Mouse (Mus musculus): ENCODE data around the gene Olfr1022.

Olfr1022 gene

DNA sequence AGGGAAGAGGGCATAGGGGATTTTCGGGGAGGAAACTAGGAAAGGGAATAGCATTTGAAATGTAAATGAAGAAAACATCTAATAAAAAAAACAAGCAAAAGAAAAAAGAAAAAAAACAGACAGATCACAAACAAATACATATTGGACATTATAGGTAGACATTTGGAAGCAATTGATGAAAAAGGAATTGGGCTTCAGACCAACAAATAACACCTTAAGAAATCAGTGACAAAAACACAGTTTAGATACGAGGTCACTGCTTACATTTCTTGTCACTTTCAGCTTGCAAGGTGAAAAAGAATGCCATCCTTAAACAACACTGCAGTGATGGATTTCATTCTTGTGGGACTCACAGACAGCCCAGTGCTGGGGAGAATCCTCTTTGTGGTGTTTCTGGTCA lies at the start of gene Olfr1022:
Olfr1022 (plus strand) TSS at position 301 of the 400 bp plus-strand sequence.
- DNase-seq (ENCODE audit: low read depth, low spot score), result no peak

DNA sequence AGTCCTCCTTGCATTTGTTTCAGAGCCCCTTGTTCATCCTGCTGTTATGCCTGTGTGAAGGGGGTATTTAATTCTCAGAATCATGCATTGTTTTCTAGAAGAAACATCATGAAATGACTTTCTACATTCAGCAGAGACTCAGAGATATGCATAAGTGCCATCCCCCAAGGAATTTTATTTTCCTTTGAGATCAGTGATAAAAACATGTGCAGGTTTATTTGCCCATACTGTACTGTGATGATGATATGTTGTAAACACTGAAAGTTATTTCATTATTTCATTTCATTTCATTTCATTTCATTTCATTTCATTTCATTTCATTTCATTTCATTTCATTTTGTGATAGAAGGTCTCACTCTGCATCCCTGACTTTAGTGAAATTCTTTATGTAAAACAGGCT lies 23.0 kb upstream of the Olfr1022 start, which contains the start of gene Olfr1019:
Olfr1019 (minus strand) TSS at position 101 of the 400 bp plus-strand sequence.
- DNase-seq (ENCODE audit: low read depth, low spot score), result no peak

DNA sequence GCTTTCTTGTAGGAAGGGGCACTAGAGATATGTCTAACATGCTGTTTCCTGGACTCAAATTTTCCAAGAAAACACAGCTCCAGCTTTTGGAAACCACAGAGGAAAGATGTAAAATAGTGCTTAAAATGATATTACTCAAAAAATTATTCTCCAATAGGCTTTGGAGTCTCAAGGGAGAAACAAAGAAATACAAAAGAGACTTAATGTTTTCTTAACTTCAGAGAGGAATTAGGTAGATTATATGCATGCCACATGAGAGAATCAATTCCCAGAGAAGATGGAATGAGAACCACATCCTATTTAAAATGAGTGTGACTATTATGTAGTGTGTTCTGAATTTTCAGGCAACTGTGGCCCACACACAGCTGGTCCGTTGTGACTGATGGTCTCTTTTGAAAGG lies 21.7 kb upstream of the Olfr1022 start, which contains the start of gene Olfr1020:
Olfr1020 (plus strand) TSS at position 301 of the 400 bp plus-strand sequence.
- DNase-seq (ENCODE audit: low read depth, low spot score), result no peak

- DNase-seq (ENCODE audit: low read depth, low spot score), result no peak
Observed at GRCm38 (mm10) chr2:85885340-85885739, 16.9 kb downstream of the Olfr1022 start, which contains the start of gene Olfr1023. Olfr1023 (plus strand) TSS chr2:85885640.

DNA sequence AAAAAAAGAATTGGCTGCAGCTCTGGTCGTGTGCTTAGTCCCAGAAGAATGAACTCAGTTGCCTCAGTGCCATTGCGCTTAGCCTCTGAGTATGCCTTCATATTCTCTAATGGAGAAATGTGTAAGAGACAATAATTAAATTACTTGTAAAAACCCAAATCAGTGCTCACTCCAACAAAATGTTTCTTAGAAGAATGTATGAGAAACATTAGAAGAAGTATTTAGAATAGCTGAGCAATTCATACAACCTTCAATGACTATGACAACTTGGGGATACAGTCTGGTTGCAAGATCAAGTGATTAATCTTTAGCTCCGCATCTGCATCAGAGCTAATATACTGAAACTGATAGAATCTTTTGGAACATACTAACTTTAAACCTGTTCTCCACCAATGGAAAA lies 36.6 kb downstream of the Olfr1022 start, which contains the start of gene Olfr1024:
Olfr1024 (minus strand) TSS at position 101 of the 400 bp plus-strand sequence.
- DNase-seq (ENCODE audit: low read depth, low spot score), result no peak

GRCm38 (mm10) chr2:85913197-85913596 lies 44.8 kb downstream of the Olfr1022 start:
- DNase-seq (ENCODE audit: low read depth, low spot score), result no peak

DNA sequence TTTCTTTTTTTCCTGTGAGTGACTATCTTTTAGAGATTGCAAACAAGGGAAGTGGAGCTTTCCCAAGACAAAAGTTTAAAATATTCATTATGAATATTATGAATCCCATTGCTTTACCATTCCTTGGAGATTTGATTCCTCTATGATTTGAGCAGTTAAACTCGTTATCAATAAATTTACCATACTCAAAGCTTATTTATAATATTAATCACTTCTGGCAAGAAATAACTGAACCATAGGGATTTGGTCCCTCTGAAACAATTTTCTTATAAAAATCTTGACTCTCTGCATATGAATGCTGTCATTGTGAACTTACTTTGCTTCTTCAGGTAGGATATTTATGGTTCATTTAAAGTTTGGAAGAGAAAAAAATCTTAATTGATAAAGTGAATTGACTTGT lies 46.5 kb downstream of the Olfr1022 start, which contains the start of gene Olfr1025-ps1:
Olfr1025-ps1 (plus strand) TSS at position 301 of the 400 bp plus-strand sequence.
- no peak for DNase-seq (ENCODE audit: low read depth, low spot score)
